Mouse (Mus musculus): ENCODE results near the gene S1pr3.

- TF ChIP-seq CTCF (IDR thresholded peaks at IDR 0.05; ENCODE audit: borderline replicate concordance, control insufficient read depth, extremely low read depth, insufficient read depth, low read length, poor library complexity) (no peak), POLR2A (IDR thresholded peaks at IDR 0.05; ENCODE audit: control insufficient read depth, extremely low read depth, insufficient read depth, low read length, poor library complexity) (no peak)
These were observed 44.5 kb upstream of the S1pr3 start for GRCm38 (mm10) chr13:51363985-51364384.
